Mouse (Mus musculus): ENCODE results near the gene Foxp2. TPM values are rescaled to one million over a fixed set of nuclear protein-coding genes. Genes with fewer than 3 reads are reported as not detected.

The Foxp2 gene
- polyA plus RNA-seq (2012; rRNA removed), result 5.6 and 8.3 TPM in 2 replicates

DNA sequence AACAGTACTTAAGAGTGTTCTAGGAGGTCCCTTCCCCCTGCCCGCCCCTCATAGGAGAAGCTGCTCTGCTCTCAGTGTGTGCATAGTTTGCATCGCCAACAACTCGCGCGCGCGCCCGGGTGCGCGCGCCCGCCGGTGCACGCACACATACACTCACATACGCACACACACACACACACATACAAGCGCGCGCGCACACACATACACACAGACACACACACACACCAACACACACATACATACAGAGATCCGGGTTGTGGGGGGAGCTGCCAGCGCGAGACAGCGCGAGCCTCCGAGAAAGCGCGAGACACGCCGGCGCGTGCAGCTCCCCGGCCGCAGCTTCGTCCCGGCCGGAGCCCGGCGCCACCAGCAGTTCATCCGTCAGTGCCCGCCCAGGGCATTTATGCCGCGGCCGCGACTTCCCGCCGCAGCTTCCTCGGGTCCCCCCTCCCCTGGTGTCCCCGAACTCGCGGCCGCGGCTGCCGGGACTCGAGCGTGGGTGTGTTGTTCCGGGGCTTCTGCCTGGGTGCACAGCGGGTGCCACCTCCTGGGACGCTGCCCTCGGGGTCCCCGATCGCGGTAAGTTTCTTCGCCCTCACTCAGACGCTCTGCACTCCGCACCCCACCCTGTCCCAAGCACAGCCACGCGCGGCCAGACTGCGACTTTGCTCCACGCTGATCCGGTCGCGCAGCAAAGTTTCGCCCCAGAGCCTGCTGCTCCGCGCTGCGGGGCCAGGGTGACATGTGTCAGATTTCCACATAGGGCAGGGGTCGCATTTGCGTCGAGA lies at the start of gene Foxp2:
Gene Foxp2, plus strand, starts transcription at position 167 of the 788 bp plus-strand sequence.
- Histone ChIP-seq H3K4me3 (ENCODE audit: insufficient read depth, low read length) (peak within 1 kb of the TSS; percentile 65), H3K4me1 (ENCODE audit: control insufficient read depth, insufficient read depth, low read length) (no peaks in the 10 kb centered on the region), H3K27ac (ENCODE audit: insufficient read depth, low read length) (no peak within 1 kb of the TSS)
- TF ChIP-seq POLR2A (IDR thresholded peaks at IDR 0.05; ENCODE audit: extremely low read depth, insufficient read depth, low read length) (no peak), CTCF (IDR thresholded peaks at IDR 0.05; ENCODE audit: extremely low read depth, insufficient read depth, low read length) (no peak)

DNA sequence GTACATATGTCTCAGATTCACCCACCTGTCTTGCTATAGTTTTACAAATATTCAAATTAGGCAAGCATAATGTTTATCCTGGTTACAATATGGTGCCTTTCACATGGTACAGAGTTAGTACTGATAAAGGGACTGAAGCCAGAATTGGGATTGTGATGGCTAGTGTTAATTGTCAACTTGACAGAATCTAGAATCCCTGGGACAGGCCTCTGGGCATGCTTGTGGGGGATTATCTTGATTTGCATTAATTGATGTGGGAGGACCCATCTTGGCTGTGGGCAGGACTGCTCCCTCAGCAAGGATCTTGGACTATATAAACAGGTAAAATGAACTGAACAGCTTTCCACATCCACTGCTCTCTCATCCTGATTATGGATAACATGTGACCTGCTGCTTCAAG lies 15.9 kb upstream of the Foxp2 start:
- TF ChIP-seq CTCF (IDR thresholded peaks at IDR 0.05; ENCODE audit: extremely low read depth, insufficient read depth, low read length) (no peak), POLR2A (IDR thresholded peaks at IDR 0.05; ENCODE audit: extremely low read depth, insufficient read depth, low read length) (no peak)
- no peaks in the 10 kb centered on the region for H3K4me1 ChIP-seq (ENCODE audit: control insufficient read depth, insufficient read depth, low read length)
- H3K27ac ChIP-seq (ENCODE audit: insufficient read depth, low read length), result no peak overlapping the region
- H3K4me3 ChIP-seq (ENCODE audit: insufficient read depth, low read length), result no peak overlapping the region

DNA sequence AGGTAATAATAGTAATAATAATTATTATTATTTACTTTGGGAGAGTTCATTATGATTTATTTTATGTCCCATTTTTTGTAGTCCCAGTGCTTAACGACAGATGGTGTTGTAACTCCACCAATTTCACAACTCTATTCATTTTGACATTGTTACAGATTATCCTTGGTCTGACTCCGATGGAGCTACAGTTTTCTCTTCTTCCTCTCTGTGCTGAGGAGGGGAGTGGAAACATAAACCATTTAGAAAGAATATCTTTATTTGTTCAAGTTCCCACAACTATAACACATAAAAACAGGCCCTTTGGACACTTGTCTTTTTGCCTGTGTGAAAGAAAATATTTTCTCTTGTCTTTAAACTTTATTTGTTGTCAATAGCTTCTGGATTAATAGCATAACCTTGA lies 4.1 kb upstream of the Foxp2 start:
- no peak overlapping the region for H3K27ac ChIP-seq (ENCODE audit: insufficient read depth, low read length)
- TF ChIP-seq CTCF (IDR thresholded peaks at IDR 0.05; ENCODE audit: extremely low read depth, insufficient read depth, low read length), result no peak
- TF ChIP-seq POLR2A (IDR thresholded peaks at IDR 0.05; ENCODE audit: extremely low read depth, insufficient read depth, low read length), result no peak
- H3K4me1 ChIP-seq (ENCODE audit: control insufficient read depth, insufficient read depth, low read length), result no peaks in the 10 kb centered on the region
- no peak overlapping the region for H3K4me3 ChIP-seq (ENCODE audit: insufficient read depth, low read length)

DNA sequence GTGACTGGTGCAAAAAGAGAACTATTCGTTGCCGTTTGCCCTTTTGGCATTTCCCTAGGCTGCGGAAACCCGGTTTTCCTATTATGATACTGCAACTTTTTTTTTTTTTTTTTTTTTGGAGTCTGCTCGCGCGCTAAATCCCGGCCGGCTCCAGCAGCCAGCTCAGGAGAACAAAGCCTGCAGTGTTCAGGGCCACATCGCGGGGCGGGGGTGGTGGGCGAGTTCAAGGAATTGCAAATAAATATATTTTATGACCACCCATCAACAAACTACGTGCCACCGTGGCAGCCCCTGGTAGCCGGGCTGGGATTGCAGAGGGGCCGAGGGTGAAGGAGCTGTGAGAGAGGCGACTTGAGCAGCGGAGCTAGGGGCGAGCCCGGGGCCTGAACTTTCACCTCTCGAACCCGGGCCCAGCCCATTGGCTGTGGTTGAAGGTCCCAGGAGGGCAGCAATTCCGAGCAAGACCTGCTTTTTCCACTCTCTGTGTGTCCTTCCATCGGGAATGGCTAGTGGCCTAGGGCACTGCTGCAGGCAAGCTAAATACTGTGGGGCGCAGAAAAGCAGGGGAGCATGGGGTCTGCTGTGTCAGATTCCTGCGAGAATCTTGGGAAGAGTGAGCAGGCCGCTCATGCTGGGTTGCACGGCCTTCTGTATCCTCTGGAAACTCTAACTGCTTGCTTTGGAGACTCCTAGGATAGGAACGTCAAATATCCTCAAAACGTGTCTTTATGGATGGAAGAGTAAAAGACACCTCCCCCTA lies 2.9 kb upstream of the Foxp2 start:
- TF ChIP-seq CTCF (IDR thresholded peaks at IDR 0.05; ENCODE audit: extremely low read depth, insufficient read depth, low read length) (no peak), POLR2A (IDR thresholded peaks at IDR 0.05; ENCODE audit: extremely low read depth, insufficient read depth, low read length) (no peak)
- Histone ChIP-seq H3K27ac (ENCODE audit: insufficient read depth, low read length) (no peak overlapping the region), H3K4me3 (ENCODE audit: insufficient read depth, low read length) (no peak overlapping the region), H3K4me1 (ENCODE audit: control insufficient read depth, insufficient read depth, low read length) (no peaks in the 10 kb centered on the region)

DNA sequence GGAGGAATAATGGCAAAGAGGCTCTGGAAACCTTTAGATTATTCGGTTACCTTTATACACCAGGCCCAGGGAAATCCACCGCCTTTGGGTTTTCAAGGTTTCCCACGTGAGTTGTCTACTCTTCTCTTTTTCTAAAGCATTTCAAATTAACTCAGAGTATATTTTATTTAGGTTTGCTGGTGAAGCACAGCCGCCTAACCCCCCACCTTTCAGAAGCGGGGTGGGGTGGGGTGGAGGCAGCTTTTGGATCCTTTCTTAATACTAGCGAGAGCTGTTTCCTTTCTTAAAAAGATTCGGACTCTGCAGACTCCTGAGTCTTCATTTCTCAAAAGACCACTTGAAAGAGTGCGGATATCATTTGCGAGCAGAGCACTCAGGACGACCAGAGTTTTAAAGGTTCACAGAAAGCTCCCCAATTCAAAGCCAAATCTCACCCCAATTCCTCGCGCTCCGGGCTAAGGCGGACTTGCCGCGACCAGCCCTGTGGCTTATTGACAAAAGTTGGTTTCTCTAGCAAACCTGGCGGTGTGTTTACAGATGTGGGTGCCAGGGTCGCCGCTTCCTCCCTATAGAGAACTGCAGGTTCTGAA lies 2.0 kb upstream of the Foxp2 start:
- Histone ChIP-seq H3K4me1 (ENCODE audit: control insufficient read depth, insufficient read depth, low read length) (no peaks in the 10 kb centered on the region), H3K27ac (ENCODE audit: insufficient read depth, low read length) (no peak overlapping the region), H3K4me3 (ENCODE audit: insufficient read depth, low read length) (peak overlapping the region; percentile 65; the same call in 1 of the 2 replicates)
- TF ChIP-seq POLR2A (IDR thresholded peaks at IDR 0.05; ENCODE audit: extremely low read depth, insufficient read depth, low read length), result no peak
- TF ChIP-seq CTCF (IDR thresholded peaks at IDR 0.05; ENCODE audit: extremely low read depth, insufficient read depth, low read length), result no peak

DNA sequence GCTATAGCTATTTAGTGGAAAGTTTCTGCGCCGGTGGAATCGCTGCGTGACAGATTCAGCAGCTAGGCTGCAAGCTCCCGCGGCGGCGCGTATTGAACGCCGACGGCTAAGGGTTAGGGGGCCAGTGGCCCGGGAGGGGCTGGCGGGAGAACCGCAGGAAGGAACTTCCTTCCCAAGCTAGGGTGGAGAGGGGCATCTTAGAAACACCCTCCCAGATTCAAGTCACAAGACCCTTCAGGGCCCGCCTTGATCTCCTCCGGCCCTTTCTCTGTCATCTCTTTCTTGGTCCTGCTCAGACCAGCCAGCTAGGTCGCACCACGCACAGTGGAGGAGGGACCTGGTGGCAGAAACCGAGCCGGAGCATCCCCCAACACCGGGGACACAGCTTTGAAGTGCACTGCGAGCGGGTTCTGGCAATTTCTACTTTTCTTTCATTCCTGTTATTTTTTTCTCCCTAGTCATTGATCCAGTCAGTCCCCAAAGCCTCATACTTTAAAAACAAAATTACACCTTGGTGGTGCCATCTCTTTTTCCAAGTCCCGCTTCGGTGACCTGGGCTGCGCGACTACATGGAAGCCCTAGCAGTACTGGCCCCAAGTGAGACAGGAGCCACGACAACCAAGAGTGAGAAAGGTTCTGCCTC lies 1.1 kb upstream of the Foxp2 start:
- Histone ChIP-seq H3K4me3 (ENCODE audit: insufficient read depth, low read length) (peak overlapping the region; percentile 65), H3K27ac (ENCODE audit: insufficient read depth, low read length) (no peak overlapping the region), H3K4me1 (ENCODE audit: control insufficient read depth, insufficient read depth, low read length) (no peaks in the 10 kb centered on the region)
- TF ChIP-seq CTCF (IDR thresholded peaks at IDR 0.05; ENCODE audit: extremely low read depth, insufficient read depth, low read length) (no peak), POLR2A (IDR thresholded peaks at IDR 0.05; ENCODE audit: extremely low read depth, insufficient read depth, low read length) (no peak)

DNA sequence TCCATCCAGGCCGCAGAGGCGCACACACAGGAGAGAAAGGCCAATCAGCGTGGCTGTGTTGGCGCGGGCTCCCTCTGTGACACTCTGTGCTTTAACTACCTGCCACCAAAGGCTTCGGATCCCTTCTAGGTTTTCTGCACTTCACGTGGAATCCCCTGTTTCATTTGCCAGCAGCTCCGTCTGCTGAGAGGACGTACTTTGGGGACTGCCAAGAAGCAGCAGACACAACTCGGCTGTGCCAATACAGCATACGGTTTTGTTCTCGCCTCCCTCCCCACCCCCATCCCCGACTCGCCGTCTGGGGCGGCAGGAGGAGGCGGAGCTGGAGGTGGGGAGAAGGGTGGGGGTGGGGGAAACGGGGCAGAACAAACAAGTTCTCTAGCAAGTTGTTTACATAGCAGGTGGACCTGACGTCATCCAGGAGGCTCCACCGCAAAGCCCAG lies 549 bp upstream of the Foxp2 start:
- Histone ChIP-seq H3K27ac (ENCODE audit: insufficient read depth, low read length) (no peak overlapping the region), H3K4me3 (ENCODE audit: insufficient read depth, low read length) (peak overlapping the region; percentile 65), H3K4me1 (ENCODE audit: control insufficient read depth, insufficient read depth, low read length) (no peaks in the 10 kb centered on the region)
- TF ChIP-seq POLR2A (IDR thresholded peaks at IDR 0.05; ENCODE audit: extremely low read depth, insufficient read depth, low read length) (no peak), CTCF (IDR thresholded peaks at IDR 0.05; ENCODE audit: extremely low read depth, insufficient read depth, low read length) (no peak)

DNA sequence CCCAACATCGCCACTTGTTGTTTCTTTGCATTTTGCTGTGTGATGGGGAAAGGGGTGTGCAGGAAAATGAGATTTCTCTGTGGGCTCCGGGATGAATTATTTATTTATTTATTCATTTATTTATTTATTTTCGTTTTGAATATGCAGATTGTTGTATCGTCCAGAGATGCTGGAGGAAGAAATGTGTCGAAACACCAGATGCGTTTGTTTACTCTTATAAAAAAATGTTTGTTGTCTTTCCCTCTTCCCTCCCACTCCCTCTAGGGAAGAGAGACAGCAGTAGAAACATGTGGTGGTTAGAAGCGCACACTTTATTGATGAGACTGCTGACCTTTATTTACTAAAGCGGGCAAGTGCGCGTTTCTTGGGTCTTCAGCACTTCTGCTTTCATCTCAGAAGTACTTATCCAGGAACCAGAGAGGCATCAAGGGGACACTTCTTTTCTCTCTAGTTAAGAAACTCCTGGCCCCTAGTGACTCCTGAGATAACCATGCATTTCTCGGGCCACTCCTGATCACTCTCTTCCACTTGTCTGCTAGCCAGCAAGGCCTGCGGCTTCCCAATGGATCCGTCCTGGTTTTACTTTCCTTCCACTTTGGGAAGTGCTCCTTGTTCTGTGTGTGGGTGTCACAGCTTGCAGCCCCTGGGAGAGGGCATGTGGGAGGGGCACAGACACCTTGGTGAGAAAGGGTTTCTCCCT lies 972 bp downstream of the Foxp2 start:
- peak overlapping the region; percentile 65 for H3K4me3 ChIP-seq (ENCODE audit: insufficient read depth, low read length)
- no peak for TF ChIP-seq POLR2A (IDR thresholded peaks at IDR 0.05; ENCODE audit: extremely low read depth, insufficient read depth, low read length)
- TF ChIP-seq CTCF (IDR thresholded peaks at IDR 0.05; ENCODE audit: extremely low read depth, insufficient read depth, low read length), result no peak
- H3K27ac ChIP-seq (ENCODE audit: insufficient read depth, low read length), result no peak overlapping the region
- no peaks in the 10 kb centered on the region for H3K4me1 ChIP-seq (ENCODE audit: control insufficient read depth, insufficient read depth, low read length)

All from cortical plate, adult 2 months (tissue).